Mouse (Mus musculus) inflammation-experienced regulatory T-cells (primary cell): ENCODE measurements around the gene Snapc3. TPM values are rescaled to one million over a fixed set of nuclear protein-coding genes. Genes with fewer than 3 reads are reported as not detected.

ENCODE experiments used
- polyA plus RNA-seq, 2 experiments: library from polyadenylated mRNA; unstranded; fragments of 100-300 nt; shearing (Covaris generic); gene quantifications; one replicate each; pipeline ENCODE4 v1.2.1; 2017

The Snapc3 gene
- polyA plus RNA-seq: 10 to 100 TPM; 34.7 to 48.2 TPM

GRCm38 (mm10) chr4:83417160-83417819 is at the start of gene Snapc3:
Gene Snapc3, plus strand, starts transcription at chr4:83417724.

GRCm38 (mm10) chr4:83486117-83486901 is 68.8 kb downstream of the Snapc3 start, which contains the start of gene Psip1:
Gene Psip1, minus strand, starts transcription at chr4:83486459.

Other genes with a start within 250 kb of the Snapc3 start
- gene Ttc39b, start 93.5 kb upstream of the Snapc3 start, polyA plus RNA-seq: 100 to 1,000 TPM in 1 of 2 experiments, 10 to 100 TPM in 1; 73.0 to 111 TPM
- gene Psip1, start 68.7 kb downstream of the Snapc3 start, polyA plus RNA-seq: 100 to 1,000 TPM; 177 to 224 TPM
- 10 to 100 TPM in 1 of 2 experiments, 1 to 10 TPM in 1; 7.9 to 10.9 TPM for gene Ccdc171, start 107.8 kb downstream of the Snapc3 start, polyA plus RNA-seq